Mouse (Mus musculus) erythroblast, adult 5-6 weeks (primary cell): ENCODE results near the gene Gfod2. TPM values are rescaled to one million over a fixed set of nuclear protein-coding genes. Genes with fewer than 3 reads are reported as not detected.
A peak's percentile ranks its signal among the peaks of the same experiment; 100 is the strongest.

Experiments
- ATAC-seq: replicated peaks from 2 replicates; pipeline ENCODE4 v1.8.0; 2016; ENCODE audit warnings: moderate number of reproducible peaks, mild to moderate bottlenecking, moderate TSS enrichment, inconsistent platforms; ENCODE audit not compliant: poor library complexity, low FRiP score, severe bottlenecking
- total RNA-seq, 2 experiments: library from RNA; stranded (forward) in 1 of 2; stranded (reverse) in 1 of 2; fragments of 150-400 nt in 1 of 2; fragments of 200-764, 138-1000 nt in 1 of 2; gene quantifications; 2 replicates each; pipeline versions ENCODE4 v1.2.3 to v1.2.4; 2015 to 2017; ENCODE audit warnings: low replicate concordance in 2 of 2

Gene Gfod2
- total RNA-seq, 2 experiments from 2014 or later, result 0.38 to 0.51 TPM

- no peak for ATAC-seq
Measured at GRCm38 (mm10) chr8:105688242-105688752, 70.2 kb downstream of the Gfod2 start.

- no peak for ATAC-seq
Measured at GRCm38 (mm10) chr8:105687512-105687911, 71.0 kb downstream of the Gfod2 start.

- no peak for ATAC-seq
Measured at GRCm38 (mm10) chr8:105686551-105686950, 71.9 kb downstream of the Gfod2 start.

- peak; percentile 41; the same call in 1 of the 2 replicates for ATAC-seq
Measured at GRCm38 (mm10) chr8:105685796-105686308, 72.6 kb downstream of the Gfod2 start, which contains the start of gene Carmil2. Gene Carmil2, plus strand, starts transcription at chr8:105686274.

GRCm38 (mm10) chr8:105685325-105685724 is 73.1 kb downstream of the Gfod2 start:
- ATAC-seq, result no peak

- ATAC-seq, result no peak
Measured at GRCm38 (mm10) chr8:105677891-105678290, 80.6 kb downstream of the Gfod2 start.

Other genes with a start within 250 kb of the Gfod2 start
- 2.3 TPM in 1 of 2 replicates, not detected in the other for gene Hsd11b2, start 239.9 kb downstream of the Gfod2 start, total RNA-seq (2015; ENCODE audit: low replicate concordance)
- gene Hsd11b2, start 239.9 kb downstream of the Gfod2 start, total RNA-seq (2017; ENCODE audit: low replicate concordance), result not detected in 2 replicates
- gene Atp6v0d1, start 192.6 kb downstream of the Gfod2 start, total RNA-seq (2015; ENCODE audit: low replicate concordance), result 72.8 and 90.9 TPM in 2 replicates
- 46.0 and 50.9 TPM in 2 replicates for gene Atp6v0d1, start 192.6 kb downstream of the Gfod2 start, total RNA-seq (2017; ENCODE audit: low replicate concordance)
- 16.3 and 17.6 TPM in 2 replicates for gene Ripor1, start 153.4 kb downstream of the Gfod2 start, total RNA-seq (2015; ENCODE audit: low replicate concordance)
- 1.7 and 2.6 TPM in 2 replicates for gene Ripor1, start 153.4 kb downstream of the Gfod2 start, total RNA-seq (2017; ENCODE audit: low replicate concordance)
- 51.6 and 81.5 TPM in 2 replicates for gene Ctcf, start 122.1 kb downstream of the Gfod2 start, total RNA-seq (2015; ENCODE audit: low replicate concordance)
- 68.8 and 99.5 TPM in 2 replicates for gene Ctcf, start 122.1 kb downstream of the Gfod2 start, total RNA-seq (2017; ENCODE audit: low replicate concordance)
- not detected in 2 replicates for gene Agrp, start 121.3 kb downstream of the Gfod2 start, total RNA-seq (2015; ENCODE audit: low replicate concordance)
- gene Agrp, start 121.3 kb downstream of the Gfod2 start, total RNA-seq (2017; ENCODE audit: low replicate concordance), result not detected in 2 replicates
- gene Carmil2, start 72.4 kb downstream of the Gfod2 start, total RNA-seq (2015; ENCODE audit: low replicate concordance), result 3.1 TPM in 2 replicates
- 2.5 and 3.5 TPM in 2 replicates for gene Carmil2, start 72.4 kb downstream of the Gfod2 start, total RNA-seq (2017; ENCODE audit: low replicate concordance)
- 7.1 and 12.5 TPM in 2 replicates for gene Acd, start 57.6 kb downstream of the Gfod2 start, total RNA-seq (2015; ENCODE audit: low replicate concordance)
- 1.7 and 7.8 TPM in 2 replicates for gene Acd, start 57.6 kb downstream of the Gfod2 start, total RNA-seq (2017; ENCODE audit: low replicate concordance)
- gene Pard6a, start 57.5 kb downstream of the Gfod2 start, total RNA-seq (2015; ENCODE audit: low replicate concordance), result 2.1 TPM in 1 of 2 replicates, not detected in the other
- 0.56 and 1.5 TPM in 2 replicates for gene Pard6a, start 57.5 kb downstream of the Gfod2 start, total RNA-seq (2017; ENCODE audit: low replicate concordance)
- not detected in 2 replicates for gene 4933405L10Rik, start 51.0 kb downstream of the Gfod2 start, total RNA-seq (2015; ENCODE audit: low replicate concordance)
- not detected in 2 replicates for gene 4933405L10Rik, start 51.0 kb downstream of the Gfod2 start, total RNA-seq (2017; ENCODE audit: low replicate concordance)
- gene Enkd1, start 50.5 kb downstream of the Gfod2 start, total RNA-seq (2015; ENCODE audit: low replicate concordance), result 2.1 and 2.5 TPM in 2 replicates
- 2.7 and 7.0 TPM in 2 replicates for gene Enkd1, start 50.5 kb downstream of the Gfod2 start, total RNA-seq (2017; ENCODE audit: low replicate concordance)
- 514 and 565 TPM in 2 replicates for gene Ranbp10, start 68.7 kb upstream of the Gfod2 start, total RNA-seq (2015; ENCODE audit: low replicate concordance)
- gene Ranbp10, start 68.7 kb upstream of the Gfod2 start, total RNA-seq (2017; ENCODE audit: low replicate concordance), result 620 and 633 TPM in 2 replicates
- gene Tsnaxip1, start 69.1 kb upstream of the Gfod2 start, total RNA-seq (2015; ENCODE audit: low replicate concordance), result 1.0 and 1.2 TPM in 2 replicates
- 2.5 and 3.2 TPM in 2 replicates for gene Tsnaxip1, start 69.1 kb upstream of the Gfod2 start, total RNA-seq (2017; ENCODE audit: low replicate concordance)
- gene Cenpt, start 94.6 kb upstream of the Gfod2 start, total RNA-seq (2015; ENCODE audit: low replicate concordance), result 13.1 and 15.9 TPM in 2 replicates
- 9.6 and 11.3 TPM in 2 replicates for gene Cenpt, start 94.6 kb upstream of the Gfod2 start, total RNA-seq (2017; ENCODE audit: low replicate concordance)
- gene Thap11, start 96.5 kb upstream of the Gfod2 start, total RNA-seq (2015; ENCODE audit: low replicate concordance), result 6.3 and 16.3 TPM in 2 replicates
- gene Thap11, start 96.5 kb upstream of the Gfod2 start, total RNA-seq (2017; ENCODE audit: low replicate concordance), result 7.1 and 8.3 TPM in 2 replicates
- 48.1 and 55.3 TPM in 2 replicates for gene Nutf2, start 101.9 kb upstream of the Gfod2 start, total RNA-seq (2015; ENCODE audit: low replicate concordance)
- 5.7 and 8.9 TPM in 2 replicates for gene Nutf2, start 101.9 kb upstream of the Gfod2 start, total RNA-seq (2017; ENCODE audit: low replicate concordance)
- gene Edc4, start 122.2 kb upstream of the Gfod2 start, total RNA-seq (2015; ENCODE audit: low replicate concordance), result 4.0 and 9.2 TPM in 2 replicates
- gene Edc4, start 122.2 kb upstream of the Gfod2 start, total RNA-seq (2017; ENCODE audit: low replicate concordance), result 12.4 and 17.6 TPM in 2 replicates
- gene Nrn1l, start 134.9 kb upstream of the Gfod2 start, total RNA-seq (2015; ENCODE audit: low replicate concordance), result not detected in 2 replicates
- gene Nrn1l, start 134.9 kb upstream of the Gfod2 start, total RNA-seq (2017; ENCODE audit: low replicate concordance), result not detected in 2 replicates
- 6.3 TPM in 2 replicates for gene Pskh1, start 141.8 kb upstream of the Gfod2 start, total RNA-seq (2015; ENCODE audit: low replicate concordance)
- gene Pskh1, start 141.8 kb upstream of the Gfod2 start, total RNA-seq (2017; ENCODE audit: low replicate concordance), result 6.1 and 6.7 TPM in 2 replicates
- not detected in 2 replicates for gene Ctrl, start 175.2 kb upstream of the Gfod2 start, total RNA-seq (2015; ENCODE audit: low replicate concordance)
- gene Ctrl, start 175.2 kb upstream of the Gfod2 start, total RNA-seq (2017; ENCODE audit: low replicate concordance), result not detected in 2 replicates
- 22.9 and 51.4 TPM in 2 replicates for gene Psmb10, start 179.8 kb upstream of the Gfod2 start, total RNA-seq (2015; ENCODE audit: low replicate concordance)
- gene Psmb10, start 179.8 kb upstream of the Gfod2 start, total RNA-seq (2017; ENCODE audit: low replicate concordance), result 7.2 and 13.2 TPM in 2 replicates
- gene Lcat, start 184.7 kb upstream of the Gfod2 start, total RNA-seq (2015; ENCODE audit: low replicate concordance), result 1.3 TPM in 1 of 2 replicates, not detected in the other
- not detected in 2 replicates for gene Lcat, start 184.7 kb upstream of the Gfod2 start, total RNA-seq (2017; ENCODE audit: low replicate concordance)
- gene Slc12a4, start 207.4 kb upstream of the Gfod2 start, total RNA-seq (2015; ENCODE audit: low replicate concordance), result 4.0 and 7.9 TPM in 2 replicates
- 0.68 and 1.4 TPM in 2 replicates for gene Slc12a4, start 207.4 kb upstream of the Gfod2 start, total RNA-seq (2017; ENCODE audit: low replicate concordance)
- not detected in 2 replicates for gene Dpep3, start 220.8 kb upstream of the Gfod2 start, total RNA-seq (2015; ENCODE audit: low replicate concordance)
- gene Dpep3, start 220.8 kb upstream of the Gfod2 start, total RNA-seq (2017; ENCODE audit: low replicate concordance), result not detected in 2 replicates
- gene Dus2, start 232.7 kb upstream of the Gfod2 start, total RNA-seq (2015; ENCODE audit: low replicate concordance), result 3.7 and 6.3 TPM in 2 replicates
- 5.9 and 8.9 TPM in 2 replicates for gene Dus2, start 232.7 kb upstream of the Gfod2 start, total RNA-seq (2017; ENCODE audit: low replicate concordance)
- gene Dpep2nb, start 247.3 kb upstream of the Gfod2 start, total RNA-seq (2015; ENCODE audit: low replicate concordance), result not detected in 2 replicates
- not detected in 2 replicates for gene Dpep2nb, start 247.3 kb upstream of the Gfod2 start, total RNA-seq (2017; ENCODE audit: low replicate concordance)